Mouse (Mus musculus) intestine, postnatal 0 days (tissue): Measurements from ENCODE around the gene Zfp428. TPM values are rescaled to one million over a fixed set of nuclear protein-coding genes. Genes with fewer than 3 reads are reported as not detected.

ENCODE experiments used
- ATAC-seq: fragments of 200-750 bp; cut with Nextera tagmentation; 2 replicates; pipeline ENCODE4 v1.8.0; 2017; ENCODE audit warnings: mild to moderate bottlenecking, moderate TSS enrichment, moderate library complexity
- H3K27ac ChIP-seq: fragments of 300-500 bp; sonication (generic); 2 replicates; pipeline ENCODE4 v1.5.1; 2014; ENCODE audit warnings: mild to moderate bottlenecking, low read depth, low read length, moderate library complexity
- H3K27me3 ChIP-seq: fragments of 300-500 bp; sonication (generic); replicated peaks from 2 replicates; pipeline ENCODE4 v1.6.1; 2014; ENCODE audit warnings: low read length, mixed read lengths; ENCODE audit not compliant: control insufficient read depth, insufficient read depth
- H3K36me3 ChIP-seq: fragments of 300-500 bp; sonication (generic); 2 replicates; pipeline ENCODE4 v1.6.1; 2014; ENCODE audit warnings: mild to moderate bottlenecking, moderate library complexity; ENCODE audit not compliant: control insufficient read depth, insufficient read depth
- H3K4me1 ChIP-seq: fragments of 300-500 bp; sonication (generic); replicated peaks from 2 replicates; pipeline ENCODE4 v1.6.1; 2014; ENCODE audit warnings: antibody characterized with exemption, low read length, mixed read lengths; ENCODE audit not compliant: control insufficient read depth, insufficient read depth
- H3K4me2 ChIP-seq: fragments of 300-500 bp; sonication (generic); replicated peaks from 2 replicates; pipeline ENCODE4 v1.6.1; 2014; ENCODE audit warnings: low read depth, mild to moderate bottlenecking, moderate library complexity
- H3K4me3 ChIP-seq: fragments of 300-500 bp; sonication (generic); 2 replicates; pipeline ENCODE4 v1.5.1; 2014; ENCODE audit warnings: low read depth, low read length
- H3K9ac ChIP-seq: fragments of 300-500 bp; sonication (generic); 2 replicates; pipeline ENCODE4 v1.6.1; 2014; ENCODE audit warnings: mild to moderate bottlenecking, low read depth, low read length
- H3K9me3 ChIP-seq: fragments of 300-500 bp; sonication (generic); 2 replicates; pipeline ENCODE4 v1.6.1; 2016; ENCODE audit warnings: mixed run types; ENCODE audit not compliant: control insufficient read depth
- CTCF ChIP-seq: sonication (generic); IDR thresholded peaks from 2 replicates; pipeline ENCODE4 v1.5.1; 2016; ENCODE audit warnings: low read depth, mild to moderate bottlenecking, control low read depth, antibody characterized with exemption, moderate library complexity
- WGBS: fragments of 180-500 bp; shearing (Covaris S2); extraction: QIAGEN DNeasy Blood & Tissue Kit; methylation state at CpG from one replicate; pipeline ENCODE4 v1.1.7; 2014; 5-methylcytosine and 5-hydroxymethylcytosine counted together
- polyA plus RNA-seq: library from polyadenylated mRNA; unstranded; fragments of >200 nt; fragmentation: Nextera tagmentation; extraction: Ambion mirVana; gene quantifications from 2 replicates; pipeline ENCODE4 v1.2.1, GENCODE M21; 2015

Gene Zfp428
- polyA plus RNA-seq = 11.2 and 12.8 TPM in 2 replicates

GRCm38 (mm10) chr7:24506838-24507725 lies at the start of gene Zfp428:
Gene Zfp428 (plus strand): TSS chr7:24507006.
- peak within 1 kb of the TSS; percentile 89 for H3K4me2 ChIP-seq
- ATAC-seq = peak; percentile 80
- no peaks in the 10 kb centered on the region for H3K36me3 ChIP-seq
- no peak for TF ChIP-seq CTCF
- WGBS = under 1% methylated on average over 84 of the region's 84 CpGs
- H3K4me1 ChIP-seq = no peaks in the 10 kb centered on the region
- peak within 1 kb of the TSS; percentile 57 for H3K4me3 ChIP-seq
- no peaks in the 10 kb centered on the region for H3K9me3 ChIP-seq
- H3K9ac ChIP-seq = peak within 1 kb of the TSS; percentile 80
- H3K27ac ChIP-seq = peak within 1 kb of the TSS; percentile 94
- no peaks in the 10 kb centered on the region for H3K27me3 ChIP-seq

DNA sequence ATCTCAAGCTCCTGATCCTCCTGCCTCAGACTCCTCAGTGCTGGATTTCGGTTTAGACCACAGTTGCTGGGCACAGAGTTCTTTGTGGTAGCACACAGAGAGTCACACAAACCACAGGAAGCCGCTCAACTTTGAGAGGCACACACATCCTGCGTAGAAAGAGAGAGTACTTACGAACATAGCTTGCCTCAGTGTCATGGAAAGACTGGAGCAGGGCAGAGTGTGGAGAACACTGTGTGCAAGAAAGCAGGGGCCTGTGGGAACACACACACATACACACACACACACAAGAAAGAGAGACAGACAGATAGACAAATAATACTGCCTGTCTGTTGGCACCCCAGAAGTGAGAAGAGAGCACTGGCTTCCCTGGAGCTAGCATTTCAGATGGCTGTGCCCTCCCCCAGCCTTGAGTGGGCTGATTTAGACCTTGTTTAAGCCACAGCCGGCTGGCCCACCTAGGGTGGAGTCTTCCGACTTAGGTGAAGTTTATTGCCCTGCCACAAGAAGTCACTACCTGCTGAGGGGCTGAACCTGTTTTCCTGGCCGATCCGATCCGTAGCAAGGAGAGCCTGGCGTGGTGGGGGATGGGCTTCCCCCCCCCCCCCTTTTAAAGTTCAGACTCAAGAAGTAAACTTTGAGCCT lies 49.0 kb upstream of the Zfp428 start:
- H3K4me3 ChIP-seq = no peak overlapping the region
- peaks cover 4% of the 10 kb centered on the region; the same call in 1 of the 2 replicates for H3K4me1 ChIP-seq
- no peak for ATAC-seq
- no peak overlapping the region for H3K9ac ChIP-seq
- no peak overlapping the region for H3K27ac ChIP-seq
- no peak overlapping the region for H3K4me2 ChIP-seq
- no peaks in the 10 kb centered on the region for H3K36me3 ChIP-seq
- H3K9me3 ChIP-seq = no peaks in the 10 kb centered on the region
- WGBS = 51% methylated on average over 10 of the region's 10 CpGs
- H3K27me3 ChIP-seq = no peaks in the 10 kb centered on the region
- TF ChIP-seq CTCF = no peak

DNA sequence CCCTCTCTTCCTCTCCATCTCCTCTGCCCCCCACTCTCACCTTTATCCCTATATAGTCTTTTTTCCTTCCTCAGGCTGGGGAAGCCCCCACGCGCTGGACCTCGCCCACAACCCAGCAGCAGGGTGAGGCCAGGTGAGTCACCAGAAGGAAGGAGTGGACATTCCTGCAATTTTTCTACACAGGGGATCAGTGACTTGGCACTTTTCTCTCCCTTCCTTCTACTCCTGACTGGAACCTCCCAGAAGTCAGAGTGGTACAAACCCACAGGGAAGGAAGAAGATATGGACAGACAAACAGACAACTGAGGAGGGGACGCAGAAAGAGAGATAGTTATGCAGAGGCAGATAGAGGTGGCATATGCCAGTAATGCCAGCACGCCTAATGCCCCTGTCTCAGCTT lies 47.4 kb upstream of the Zfp428 start:
- no peak overlapping the region for H3K9ac ChIP-seq
- H3K4me2 ChIP-seq = no peak overlapping the region
- no peak for TF ChIP-seq CTCF
- H3K4me3 ChIP-seq = no peak overlapping the region
- H3K4me1 ChIP-seq = peaks cover 4% of the 10 kb centered on the region; the same call in 1 of the 2 replicates
- WGBS = 47% methylated on average over 5 of the region's 5 CpGs
- H3K9me3 ChIP-seq = no peaks in the 10 kb centered on the region
- H3K36me3 ChIP-seq = no peaks in the 10 kb centered on the region
- H3K27me3 ChIP-seq = no peaks in the 10 kb centered on the region
- H3K27ac ChIP-seq = peak overlapping the region; percentile 28; the same call in 1 of the 2 replicates
- ATAC-seq = peak; percentile 76

DNA sequence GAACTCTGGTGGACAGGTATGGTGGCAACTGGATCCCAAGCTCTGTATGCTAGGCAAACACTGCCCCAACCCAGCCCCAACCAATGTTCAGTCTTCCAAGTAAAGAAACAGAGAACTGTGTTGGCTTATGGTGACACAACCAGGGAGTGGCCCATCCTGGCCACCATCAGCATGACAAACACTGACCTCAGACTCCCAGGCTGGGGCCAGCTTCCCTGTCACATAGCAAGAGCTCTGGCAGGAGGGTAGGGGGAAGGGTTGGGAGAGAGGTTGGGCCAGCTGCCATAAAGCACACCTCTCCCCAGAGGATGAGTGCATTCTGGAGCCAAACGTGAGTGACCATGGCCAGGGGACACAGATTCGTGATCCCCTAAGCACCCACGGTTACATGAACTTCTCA lies 47.0 kb upstream of the Zfp428 start:
- H3K4me2 ChIP-seq = no peak overlapping the region

GRCm38 (mm10) chr7:24461376-24462051 lies 45.3 kb upstream of the Zfp428 start:
- Histone ChIP-seq H3K9ac (no peak overlapping the region; the same call in 1 of the 2 replicates), H3K4me3 (no peak overlapping the region), H3K27me3 (no peaks in the 10 kb centered on the region), H3K9me3 (no peaks in the 10 kb centered on the region), H3K4me1 (peaks cover 4% of the 10 kb centered on the region; the same call in 1 of the 2 replicates), H3K36me3 (peaks cover 1% of the 10 kb centered on the region; the same call in 1 of the 2 replicates), H3K4me2 (peak overlapping the region; percentile 66; the same call in 1 of the 2 replicates), H3K27ac (no peak overlapping the region; the same call in 1 of the 2 replicates)
- WGBS = 26% methylated on average over 14 of the region's 14 CpGs
- TF ChIP-seq CTCF = no peak
- no peak for ATAC-seq

More for the DNA sequence above, 47.0 kb upstream of the Zfp428 start:
- 37% methylated on average over 3 of the region's 3 CpGs for WGBS
- H3K27ac ChIP-seq = peak overlapping the region; percentile 28; the same call in 1 of the 2 replicates
- no peak overlapping the region for H3K4me3 ChIP-seq
- no peaks in the 10 kb centered on the region for H3K27me3 ChIP-seq
- no peak for TF ChIP-seq CTCF
- H3K4me1 ChIP-seq = peaks cover 4% of the 10 kb centered on the region; the same call in 1 of the 2 replicates
- no peaks in the 10 kb centered on the region for H3K9me3 ChIP-seq
- no peak overlapping the region for H3K9ac ChIP-seq
- ATAC-seq = peak; percentile 75
- no peaks in the 10 kb centered on the region for H3K36me3 ChIP-seq
